Mouse (Mus musculus): ENCODE results near the gene Dcaf15.

Gene Dcaf15

DNA sequence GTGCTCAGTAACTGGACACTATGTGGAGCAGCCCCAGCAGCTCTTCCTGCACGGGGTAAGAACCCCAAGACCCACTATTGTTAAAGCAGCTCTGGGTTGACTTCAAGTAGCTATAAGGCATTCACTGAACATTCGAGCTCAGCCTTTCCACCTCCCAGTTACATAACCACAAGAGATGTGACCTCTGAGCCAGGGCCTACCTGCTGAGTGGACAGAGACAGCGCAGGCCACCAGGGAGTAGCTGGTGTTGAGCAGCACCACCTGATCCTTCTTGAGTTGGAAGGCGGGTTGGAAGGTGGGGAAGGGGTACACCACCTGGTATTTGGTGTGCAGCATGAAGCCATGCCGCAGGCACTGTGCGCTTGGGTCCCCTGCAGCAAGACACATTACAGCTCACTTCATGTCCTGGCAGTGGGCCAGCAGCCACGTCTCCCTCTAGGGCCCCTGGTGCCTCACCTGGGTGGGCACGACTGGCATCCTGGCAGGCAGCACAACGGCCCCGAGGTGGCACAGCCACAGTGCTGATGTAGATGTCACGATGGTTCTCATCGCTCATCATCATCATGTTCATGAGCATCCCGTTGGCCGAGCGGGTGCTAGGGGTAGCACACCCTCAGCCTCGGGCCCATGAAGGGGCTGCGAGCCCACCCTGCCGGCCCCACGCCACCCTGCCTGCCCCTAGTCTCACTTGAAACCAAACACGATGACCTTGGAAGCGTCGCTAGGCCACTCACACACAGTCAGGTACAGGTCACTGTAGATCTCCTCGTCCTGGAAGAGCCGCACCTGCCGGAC, 2.9 kb downstream of the Dcaf15 start:
- in situ Hi-C loops (cut with MboI, MseI), result no loop called here

DNA sequence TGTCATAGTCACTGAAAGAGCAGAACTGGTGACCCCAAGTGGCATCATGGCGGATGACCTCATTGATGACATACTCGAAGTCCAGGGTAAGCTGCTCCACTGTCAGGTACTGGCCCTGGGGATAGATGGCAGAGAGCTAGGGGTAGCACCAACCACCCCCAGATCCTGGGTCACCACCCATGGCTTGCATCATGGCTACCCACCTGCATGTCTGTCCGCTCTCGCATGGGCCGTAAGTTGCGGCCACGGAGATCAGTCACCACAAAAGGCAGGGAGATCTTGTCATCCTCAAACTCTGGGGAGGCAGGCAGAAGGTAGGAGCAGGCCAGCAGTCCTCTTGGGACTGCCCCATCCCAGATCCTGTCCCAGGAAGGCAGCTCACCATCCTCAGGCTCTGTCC, 6.2 kb downstream of the Dcaf15 start:
- in situ Hi-C loops (cut with MboI, MseI), result no loop called here

DNA sequence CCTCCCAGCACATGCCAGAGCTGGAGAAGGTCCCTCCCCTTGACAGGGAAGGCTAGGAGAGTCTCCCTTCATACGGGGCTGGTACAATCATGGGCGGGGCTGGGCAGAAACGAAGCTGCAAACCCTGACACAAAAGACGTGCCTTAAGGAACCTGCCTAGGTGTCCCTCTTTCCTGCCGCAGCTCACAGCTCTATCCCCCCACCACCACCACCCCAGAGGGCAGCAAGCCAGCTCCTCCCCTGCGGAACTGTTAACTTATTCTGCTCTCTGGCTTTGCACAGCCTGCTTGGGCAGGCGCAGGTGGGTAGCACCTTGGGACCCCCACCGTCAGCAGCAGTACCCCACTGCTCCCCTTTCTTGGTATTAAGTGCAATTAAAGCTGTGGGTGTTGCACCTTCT, 8.5 kb downstream of the Dcaf15 start:
- in situ Hi-C loops (cut with MboI, MseI), result no loop called here

DNA sequence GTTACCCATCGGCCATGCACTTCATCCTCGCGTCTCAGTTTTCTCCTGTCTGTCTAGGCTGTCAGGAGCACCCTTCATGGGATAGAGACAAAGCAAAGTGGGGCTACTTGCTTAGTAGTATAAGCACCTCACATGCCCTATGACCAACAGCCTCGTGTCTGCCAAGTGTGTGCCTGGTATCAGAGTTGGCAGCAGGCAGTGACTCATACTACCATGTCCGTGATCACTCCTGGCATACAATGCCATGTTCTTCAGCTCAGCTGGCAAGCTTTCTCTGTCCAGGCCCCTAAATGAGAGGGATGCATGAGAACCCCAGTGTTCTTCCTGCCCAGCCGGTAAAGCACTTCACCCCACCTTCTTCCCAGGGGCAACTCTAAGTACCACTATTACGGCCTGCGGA, 14.0 kb downstream of the Dcaf15 start:
- in situ Hi-C loops (cut with MboI, MseI), result loop anchor here (5.0 kb wide), 1 partner anchor 48 kb away; the partner anchor contains the start of genes Il27ra and Rln3

DNA sequence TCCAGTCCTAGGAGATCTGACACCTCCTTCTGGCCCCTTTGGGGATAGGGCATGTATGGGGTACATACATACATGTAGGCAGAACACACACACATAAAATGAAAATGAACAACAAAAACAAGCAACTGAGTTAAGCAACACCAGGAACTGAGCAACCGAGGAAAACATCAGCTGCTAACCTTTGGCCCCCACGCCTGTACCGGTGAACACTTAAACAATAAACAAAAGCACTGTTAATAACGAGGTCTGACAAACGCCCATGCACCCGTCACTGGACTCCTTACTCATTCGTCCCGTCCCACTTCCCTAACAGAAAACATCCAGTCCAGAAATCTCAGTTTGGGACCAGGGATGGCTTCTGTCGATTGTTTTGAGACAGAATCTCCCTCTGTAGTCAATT, 15.3 kb downstream of the Dcaf15 start:
- in situ Hi-C loops (cut with MboI, MseI), result no loop called here

DNA sequence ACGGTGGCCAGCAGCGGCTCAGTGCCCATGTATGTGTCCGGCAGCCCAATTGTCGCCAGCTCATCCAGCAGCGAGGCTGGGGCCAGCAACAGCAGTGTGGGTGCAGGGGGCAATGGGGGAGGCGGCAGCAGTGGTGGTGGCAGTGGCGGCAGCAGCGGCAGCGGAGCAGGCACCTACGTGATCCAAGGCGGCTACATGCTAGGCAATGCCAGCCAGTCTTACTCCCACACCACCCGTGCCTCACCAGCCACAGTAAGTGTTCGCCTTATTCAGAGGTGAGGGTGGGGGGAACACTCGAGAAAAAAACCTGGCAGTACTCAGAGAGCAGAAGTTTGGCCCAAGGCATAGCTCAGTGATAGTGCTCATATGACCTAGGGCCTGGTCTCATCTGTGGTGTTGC, 16.7 kb downstream of the Dcaf15 start:
- in situ Hi-C loops (cut with MboI, MseI), result no loop called here

DNA sequence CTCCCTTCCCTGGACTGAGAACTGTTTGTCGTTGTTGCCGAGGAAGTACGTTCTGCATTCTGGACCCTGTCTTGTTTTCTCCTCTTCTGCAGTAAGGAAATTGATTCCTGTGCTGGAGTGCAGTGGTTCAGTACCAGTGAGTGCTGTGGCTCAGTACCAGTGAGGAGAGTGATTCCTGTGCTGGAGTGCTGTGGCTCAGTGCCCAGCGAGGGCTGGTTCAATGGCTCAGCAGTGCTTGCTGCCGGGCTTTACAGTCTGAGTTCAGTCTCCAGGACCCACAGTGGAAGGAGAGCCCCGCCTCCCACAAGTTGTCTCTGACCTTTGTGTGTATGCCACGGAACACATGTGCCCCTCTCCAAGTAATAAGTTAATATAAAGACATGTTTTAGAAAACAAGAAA, 17.4 kb downstream of the Dcaf15 start:
- in situ Hi-C loops (cut with MboI, MseI), result no loop called here

DNA sequence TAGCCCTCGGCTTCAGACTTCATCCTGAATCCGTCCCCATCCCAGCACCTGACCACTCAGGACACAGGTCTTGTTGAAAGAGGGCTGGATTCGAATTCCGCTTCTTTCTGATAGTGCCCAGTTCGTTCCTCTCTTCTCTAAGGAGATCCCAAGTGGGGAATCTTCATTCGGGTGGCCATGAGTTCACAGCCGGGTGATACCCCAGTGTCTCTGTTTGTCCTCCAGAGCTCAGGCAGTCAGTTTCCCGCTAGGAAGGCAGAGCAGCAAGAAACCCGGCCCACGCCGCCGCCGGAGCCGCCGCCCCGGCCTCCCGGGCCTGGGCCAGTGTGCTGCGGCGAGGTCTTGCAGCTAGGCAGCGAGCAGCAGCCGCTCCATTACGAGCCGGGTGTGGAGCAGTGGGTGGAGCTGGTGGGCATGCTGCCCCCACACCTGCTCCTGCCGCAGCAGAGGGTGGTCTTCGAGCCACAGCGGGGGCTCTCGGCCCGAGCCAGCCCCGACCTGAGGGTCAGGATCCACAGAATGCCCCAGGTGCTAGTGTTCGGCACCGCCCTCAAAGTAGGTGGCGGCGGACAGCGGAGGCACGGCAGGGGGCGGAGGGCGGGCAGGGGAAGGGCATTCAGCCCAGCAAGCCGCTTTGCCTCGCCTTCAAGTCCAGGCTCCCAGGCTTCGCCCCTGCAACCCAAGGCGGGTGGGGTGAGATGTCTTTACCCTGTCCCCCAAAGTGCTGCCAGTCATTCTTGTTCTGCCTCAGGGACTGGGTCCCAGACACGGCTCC, 20.0 kb downstream of the Dcaf15 start:
- in situ Hi-C loops (cut with MboI, MseI), result no loop called here

DNA sequence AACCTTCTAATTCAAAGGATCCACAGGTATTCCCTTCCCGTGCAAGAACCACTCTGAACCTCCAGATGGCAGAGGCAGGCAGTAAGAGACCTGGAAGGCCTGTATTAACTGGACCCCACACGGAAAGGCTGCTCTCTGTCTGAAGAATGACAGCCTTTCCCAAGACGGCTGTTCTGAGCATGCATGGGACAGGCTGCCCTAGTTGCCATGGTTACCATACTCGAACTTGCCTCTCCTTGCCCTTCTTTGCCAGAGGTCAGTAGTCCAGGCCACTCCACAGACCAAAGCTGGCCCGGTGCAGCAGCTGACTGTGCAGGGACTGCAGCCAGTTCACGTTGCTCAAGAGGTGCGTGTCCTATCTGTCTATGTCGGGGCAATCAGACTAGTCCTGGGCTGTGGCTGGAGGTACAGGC, 20.7 kb downstream of the Dcaf15 start:
- in situ Hi-C loops (cut with MboI, MseI), result no loop called here

DNA sequence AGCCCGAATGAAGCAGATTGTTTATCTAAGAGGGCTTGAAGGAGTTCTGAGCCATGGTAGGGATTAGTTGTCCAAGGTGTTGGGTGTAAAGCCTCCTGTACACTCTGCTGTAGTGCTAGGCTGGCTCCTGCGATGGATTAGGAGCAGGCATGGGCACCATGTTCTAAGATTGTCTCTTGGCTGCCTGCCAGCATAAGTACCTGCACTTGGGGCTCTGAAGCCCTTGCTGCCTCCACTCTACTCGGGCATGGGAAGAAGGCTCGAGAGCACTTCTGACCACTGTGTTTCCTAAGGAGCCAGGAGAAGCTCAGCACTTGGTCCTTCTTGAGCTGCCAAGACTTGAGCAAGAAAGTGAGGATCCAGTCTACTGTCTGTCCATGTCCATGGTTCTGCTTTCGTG, 25.4 kb downstream of the Dcaf15 start:
- in situ Hi-C loops (cut with MboI, MseI), result no loop called here

DNA sequence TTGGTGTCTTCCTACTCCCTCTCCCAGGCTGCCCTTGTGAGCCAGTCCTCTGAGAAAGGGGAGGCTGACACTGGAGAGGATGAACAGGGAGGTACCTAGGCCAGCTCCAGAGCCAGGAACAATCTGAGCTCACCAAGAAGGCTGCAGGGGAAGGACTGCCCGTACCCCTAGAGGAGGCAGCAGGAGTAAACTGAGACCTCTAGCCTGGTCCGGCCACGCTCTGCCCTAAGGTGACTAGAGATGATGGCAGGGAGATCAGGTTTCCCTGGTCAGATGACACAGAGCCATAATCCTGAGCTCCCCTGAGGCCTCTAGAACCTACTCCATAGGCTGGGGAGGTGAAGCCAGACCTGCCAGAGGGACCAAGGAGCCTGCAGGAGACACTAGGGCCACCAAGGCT, 27.7 kb downstream of the Dcaf15 start:
- in situ Hi-C loops (cut with MboI, MseI), result no loop called here

DNA sequence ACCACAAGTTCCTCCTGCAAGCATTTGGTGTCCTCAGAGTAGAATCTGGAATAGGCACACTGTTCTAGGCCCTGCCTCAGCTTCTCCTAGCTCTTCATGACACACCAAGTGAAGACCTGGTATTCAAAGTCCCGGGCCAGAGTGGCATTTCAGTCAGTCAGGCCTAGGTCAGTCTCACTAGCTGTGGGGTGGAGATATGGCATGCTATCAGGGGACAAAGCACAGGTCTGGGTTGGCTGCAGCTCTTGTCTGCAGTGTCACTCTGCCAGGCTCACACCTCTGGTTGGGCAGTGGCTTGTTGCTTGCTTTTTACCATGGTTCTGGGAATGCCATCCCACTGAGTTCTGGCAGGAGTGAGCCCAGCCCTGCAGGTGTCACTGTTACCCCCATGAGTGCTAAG, 28.2 kb downstream of the Dcaf15 start:
- in situ Hi-C loops (cut with MboI, MseI), result no loop called here

DNA sequence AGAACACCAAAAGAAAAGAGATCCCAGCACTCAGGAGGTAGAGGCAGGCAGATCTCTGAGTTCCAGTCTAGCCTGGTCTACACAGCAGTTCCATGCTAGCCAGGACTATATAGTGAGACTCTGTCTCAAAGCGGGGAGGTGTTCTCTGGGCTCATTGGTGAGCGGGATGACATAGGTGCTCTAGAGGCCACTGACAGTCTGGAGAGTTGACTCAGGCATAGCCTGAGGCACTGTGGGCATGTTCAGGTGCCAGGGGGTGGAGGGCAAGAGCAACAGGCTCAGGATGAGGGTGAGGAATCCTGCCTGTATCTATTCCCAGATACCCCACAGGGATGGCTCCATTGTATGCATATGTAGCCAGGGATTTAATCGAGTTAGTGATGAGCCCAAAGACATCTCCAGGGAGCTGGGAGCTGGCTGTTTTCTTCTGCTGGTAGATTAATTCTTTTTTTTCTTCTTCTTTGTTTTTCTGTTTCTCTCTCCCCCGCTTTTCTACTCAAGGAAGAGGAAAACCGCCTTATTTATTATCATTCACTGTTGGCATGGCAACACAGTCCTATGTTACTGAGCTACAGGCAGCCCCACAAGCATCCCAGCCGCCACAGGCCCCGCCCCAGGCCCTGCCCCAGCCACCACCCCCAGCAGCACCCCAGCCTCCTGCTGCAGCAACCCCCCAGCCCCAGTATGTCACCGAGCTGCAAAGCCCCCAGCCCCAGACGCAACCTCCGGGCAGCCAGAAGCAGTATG, 31.2 kb downstream of the Dcaf15 start:
- in situ Hi-C loops (cut with MboI, MseI), result no loop called here

DNA sequence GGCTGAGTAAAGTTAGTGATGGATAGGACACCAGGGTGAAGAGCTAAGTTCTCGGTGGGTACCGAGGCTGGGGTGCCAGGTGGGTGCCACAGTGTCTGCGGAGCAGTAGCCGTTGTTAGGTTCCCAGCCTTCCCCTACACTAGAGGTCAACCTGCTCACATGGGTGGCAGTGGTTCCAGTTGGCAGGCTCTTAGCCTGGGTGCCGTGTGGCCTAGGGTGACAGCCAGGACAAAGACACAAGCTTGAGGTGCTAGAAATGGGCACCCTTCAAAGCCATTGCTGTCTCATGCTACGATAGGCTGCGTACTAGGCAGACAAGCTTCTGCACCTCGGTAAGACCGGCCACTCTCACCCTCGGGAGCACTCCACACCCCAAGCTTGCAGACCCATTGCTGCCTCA, 32.2 kb downstream of the Dcaf15 start:
- in situ Hi-C loops (cut with MboI, MseI), result no loop called here

DNA sequence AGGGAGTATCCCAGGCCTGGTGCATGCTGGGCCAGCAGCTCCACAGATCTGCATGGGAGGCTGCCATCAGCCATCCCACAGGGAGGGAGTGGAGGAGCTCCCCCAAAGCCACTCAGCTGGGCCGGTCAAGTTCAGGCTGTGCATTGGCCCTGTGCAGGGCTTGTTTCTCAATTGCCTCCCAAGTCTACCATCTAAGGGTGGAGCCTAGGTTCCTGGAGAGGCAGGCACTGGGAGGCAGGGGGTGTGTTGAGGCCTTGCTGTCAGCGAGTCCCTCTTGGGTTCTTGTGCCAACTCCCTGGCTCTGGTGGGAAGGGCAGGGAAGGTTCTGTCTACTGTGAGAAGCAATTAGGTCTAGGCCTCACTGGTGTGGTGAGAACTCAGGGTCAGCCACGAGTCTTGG, 32.6 kb downstream of the Dcaf15 start:
- in situ Hi-C loops (cut with MboI, MseI), result no loop called here

DNA sequence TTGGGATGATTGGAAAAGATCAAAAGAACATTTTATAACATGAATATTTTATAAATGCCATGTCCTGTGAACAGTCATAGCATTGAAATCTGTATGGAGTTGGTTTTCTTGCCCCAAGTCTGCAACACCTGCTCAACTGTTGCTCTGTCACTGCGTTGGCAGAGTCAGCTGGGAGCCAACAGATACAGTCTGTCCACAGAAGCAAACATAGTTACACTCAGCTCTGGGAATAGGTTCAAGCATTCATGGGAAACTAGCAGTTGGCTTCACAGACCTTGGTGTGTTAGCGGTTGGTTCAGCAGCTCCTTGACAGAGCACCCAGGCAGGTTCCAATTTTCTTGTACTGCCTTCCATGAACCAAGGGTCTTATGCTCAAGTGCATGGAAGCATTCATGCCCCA, 33.9 kb downstream of the Dcaf15 start:
- in situ Hi-C loops (cut with MboI, MseI), result no loop called here

DNA sequence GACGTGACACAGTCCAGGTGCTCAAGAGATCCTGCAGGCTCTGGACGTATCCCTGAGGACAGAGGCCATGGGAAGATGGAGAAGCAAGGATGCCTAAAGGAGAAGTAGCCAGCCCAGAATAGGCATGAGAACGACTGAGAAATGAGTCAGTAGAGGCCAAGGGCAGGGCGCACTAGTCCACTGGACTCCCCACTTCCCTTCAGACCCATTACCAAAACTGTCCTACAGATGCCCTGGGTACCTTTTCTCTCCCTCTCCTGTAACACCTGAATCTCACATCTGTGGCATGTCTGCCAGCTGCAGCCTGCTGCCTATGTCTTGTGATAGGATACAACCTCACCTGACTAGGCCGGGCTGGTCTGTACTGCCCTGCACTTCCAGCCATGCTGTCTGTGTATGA, 34.3 kb downstream of the Dcaf15 start:
- in situ Hi-C loops (cut with MboI, MseI), result no loop called here

DNA sequence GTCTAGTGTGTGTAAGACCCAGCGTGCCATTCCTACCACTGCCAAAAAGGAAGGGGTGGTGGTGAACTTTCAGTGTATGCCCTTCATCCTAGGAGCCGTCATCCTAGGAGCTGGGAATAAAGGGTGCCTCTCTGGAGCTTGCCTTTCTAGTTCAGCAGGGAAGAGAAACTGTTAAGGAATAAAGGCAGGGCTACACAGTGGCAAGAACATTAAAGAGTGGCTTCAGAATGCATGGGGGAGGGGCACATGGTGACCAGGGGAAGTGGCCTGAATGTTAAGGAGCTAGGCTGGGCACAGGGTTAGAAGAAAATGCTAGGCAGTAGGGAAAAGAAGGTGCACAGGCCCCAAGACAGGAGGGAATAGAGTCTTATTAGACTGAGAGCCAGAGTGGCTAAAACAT, 34.8 kb downstream of the Dcaf15 start:
- in situ Hi-C loops (cut with MboI, MseI), result no loop called here

DNA sequence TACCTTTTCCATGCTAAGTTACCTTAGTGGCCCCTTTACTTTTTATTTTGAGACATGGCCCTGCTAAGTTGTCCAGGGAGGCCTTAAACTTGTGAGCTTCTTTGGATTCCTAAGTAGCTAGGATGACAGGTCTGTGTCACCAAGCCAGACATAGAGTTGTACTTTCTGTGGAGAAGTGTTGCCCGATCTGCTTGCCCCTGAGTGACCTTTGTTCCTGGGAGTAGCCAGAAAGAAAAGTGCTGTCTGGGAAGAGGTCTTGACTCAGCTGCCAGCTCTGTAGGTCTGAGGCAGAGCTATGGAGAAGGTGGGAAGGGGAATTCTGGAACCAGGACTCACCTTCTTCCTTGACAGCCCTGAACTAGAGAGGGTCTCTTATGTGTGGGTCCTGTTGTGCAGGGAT, 35.4 kb downstream of the Dcaf15 start:
- in situ Hi-C loops (cut with MboI, MseI), result no loop called here

DNA sequence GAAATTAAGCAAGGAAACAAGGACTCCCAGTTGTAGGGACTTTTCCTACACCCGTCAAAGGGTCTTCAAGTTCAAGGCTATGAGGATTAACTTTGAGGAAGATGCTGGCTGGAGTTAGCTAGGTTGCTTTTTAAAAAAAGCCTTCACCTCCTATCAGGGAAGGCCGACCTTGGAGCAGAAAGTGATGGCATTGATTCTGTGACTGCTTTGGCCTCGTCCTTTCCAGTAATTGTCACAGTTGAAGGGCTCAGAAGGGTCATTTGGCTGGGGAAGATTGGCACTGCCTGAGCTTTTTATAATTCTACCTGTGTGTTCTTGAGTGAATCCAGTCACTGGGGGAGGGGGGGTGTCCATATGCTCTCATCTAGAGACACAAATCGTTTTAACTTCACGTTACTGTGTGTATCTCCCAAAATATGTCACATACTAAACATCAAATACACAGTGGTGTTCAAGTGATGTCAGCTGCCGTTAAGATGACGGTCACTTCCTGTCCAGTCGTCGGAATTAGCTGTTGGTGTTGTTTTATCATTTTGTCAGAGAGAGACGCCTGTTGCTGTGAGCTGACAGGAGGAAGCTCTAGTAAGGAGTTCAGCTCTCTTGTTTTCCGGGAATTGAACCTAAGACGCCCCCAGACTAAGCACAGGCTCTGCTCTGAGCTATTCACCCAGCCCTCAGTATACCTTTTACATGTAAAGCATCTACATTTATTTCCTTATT, 36.1 kb downstream of the Dcaf15 start:
- in situ Hi-C loops (cut with MboI, MseI), result no loop called here

DNA sequence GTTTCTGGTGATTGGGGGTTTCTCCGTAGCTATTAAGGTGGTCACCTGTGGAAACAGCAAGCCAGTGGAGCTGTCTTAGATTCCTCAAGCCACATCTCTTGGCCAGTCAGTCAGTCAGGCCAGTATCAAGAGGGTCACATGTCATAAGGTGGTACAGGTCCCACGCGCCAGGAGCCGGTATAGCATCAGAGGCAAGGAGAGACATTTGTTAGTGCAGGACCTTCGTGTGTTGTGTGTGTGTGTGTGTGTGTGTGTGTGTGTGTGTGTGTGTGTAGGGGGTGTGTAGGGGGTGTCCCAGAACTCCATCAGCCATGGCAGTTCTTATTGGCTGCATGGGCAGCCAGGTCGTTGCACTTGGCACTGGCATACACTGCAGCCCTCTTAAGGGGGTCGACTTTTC, 36.7 kb downstream of the Dcaf15 start:
- in situ Hi-C loops (cut with MboI, MseI), result no loop called here

DNA sequence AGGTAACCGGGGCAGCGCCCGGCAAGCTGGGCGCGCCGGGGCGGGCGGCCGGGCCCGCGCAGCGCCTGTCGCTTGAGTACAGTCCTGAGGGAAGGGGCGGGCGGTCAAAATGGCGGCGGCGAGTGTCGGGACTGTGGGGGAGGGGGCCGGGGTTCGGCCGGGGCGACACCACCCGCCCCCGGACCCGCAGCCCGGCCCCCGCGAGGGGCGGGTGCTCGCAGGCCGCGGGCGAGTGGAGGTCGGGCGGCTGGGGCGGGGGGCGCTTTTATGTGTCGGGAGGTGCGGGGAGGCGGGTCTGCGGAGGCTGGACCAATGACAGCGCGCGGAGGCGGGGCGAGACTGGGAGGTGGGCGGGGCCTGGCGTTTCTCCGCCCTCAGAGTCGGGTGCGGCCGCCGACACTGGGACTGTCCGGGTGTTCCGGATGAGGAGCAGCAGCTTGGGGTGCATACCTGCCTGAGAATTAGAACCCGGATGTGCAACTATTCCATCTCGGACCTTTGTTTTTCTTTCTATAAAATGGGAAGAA, 37.5 kb downstream of the Dcaf15 start:
- in situ Hi-C loops (cut with MboI, MseI), result no loop called here

Measured in regulatory T cell (primary cell).